Mouse (Mus musculus): ENCODE measurements around the gene Pllp.
A peak's percentile ranks its signal among the peaks of the same experiment; 100 is the strongest.

DNA sequence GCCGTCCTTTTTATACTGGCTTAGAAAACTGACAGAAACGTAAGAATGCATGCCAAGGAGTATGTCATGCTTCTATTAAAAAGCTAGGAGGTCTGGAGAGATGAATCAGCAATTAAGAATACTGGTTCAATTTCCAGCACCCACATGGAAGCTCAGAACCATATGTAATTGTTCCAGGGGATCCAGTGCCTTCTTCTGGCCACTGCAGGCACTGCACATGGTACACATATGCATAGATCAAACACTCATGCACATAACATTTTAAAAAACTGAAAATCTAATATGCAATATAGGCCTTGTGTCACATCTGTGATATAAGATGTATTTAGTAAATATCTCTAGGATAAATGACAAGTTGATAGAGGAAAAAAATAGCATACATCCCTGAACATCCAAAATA is 38.0 kb downstream of the Pllp start:
- no peak for TF ChIP-seq POLR2A (IDR thresholded peaks at IDR 0.05; ENCODE audit: extremely low read depth, insufficient read depth, low read length)
- TF ChIP-seq CTCF (IDR thresholded peaks at IDR 0.05; ENCODE audit: low read depth, low read length): peak; percentile 20; the same call in 1 of the 2 replicates
